Comparison of ENCODE assay signal across 24 mouse cellular contexts in genomic region chr8:3368091-3368490, GRCm38 (mm10). TPM values are rescaled to one million over a fixed set of nuclear protein-coding genes. Genes with fewer than 3 reads are reported as not detected.
"Had no signal": no experiment of that assay in that cellular context is flagged by ENCODE, and none has a peak within 500 bp of the region (broad histone marks: within the 10 kb centered on the region; RNA-seq: fewer than 3 reads in every experiment).

No protein-coding gene starts in this region.

- ATAC-seq: intestine, embryonic 15.5 days; liver, postnatal 0 days; lung, postnatal 0 days; midbrain, embryonic 15.5 days had no signal

- H3K27ac ChIP-seq: intestine, embryonic 15.5 days; kidney, embryonic 15.5 days; limb, embryonic 12.5 days; limb, embryonic 15.5 days; liver, embryonic 14.5 days; macrophage; midbrain, embryonic 15.5 days; neural tube, embryonic 13.5 days; stomach, embryonic 15.5 days had no signal

- H3K4me1 ChIP-seq: intestine, embryonic 15.5 days; kidney, embryonic 15.5 days; limb, embryonic 12.5 days; limb, embryonic 15.5 days; midbrain, embryonic 15.5 days; neural tube, embryonic 13.5 days; stomach, embryonic 15.5 days had no signal

- DNase-seq: kidney, adult 11 months; kidney, adult 8-10 months; kidney, postnatal 10 days; kidney, postnatal 4 days; left cerebral cortex, postnatal 4 days; liver, postnatal 0 days; lung, embryonic 14.5 days; thymus, postnatal 25 days had no signal

- H3K9me3 ChIP-seq: intestine, embryonic 15.5 days; kidney, embryonic 15.5 days; limb, embryonic 15.5 days; midbrain, embryonic 15.5 days; neural tube, embryonic 13.5 days; stomach, embryonic 15.5 days had no signal

- H3K27me3 ChIP-seq: intestine, embryonic 15.5 days; kidney, embryonic 15.5 days; limb, embryonic 12.5 days; limb, embryonic 15.5 days; midbrain, embryonic 15.5 days; neural tube, embryonic 13.5 days; stomach, embryonic 15.5 days had no signal

- H3K4me2 ChIP-seq: intestine, embryonic 15.5 days; kidney, embryonic 15.5 days; limb, embryonic 12.5 days; limb, embryonic 15.5 days; liver, embryonic 11.5 days; lung, embryonic 14.5 days; midbrain, embryonic 11.5 days; midbrain, embryonic 15.5 days; neural tube, embryonic 13.5 days; stomach, embryonic 15.5 days had no signal

- H3K4me3 ChIP-seq: intestine, embryonic 15.5 days; kidney, embryonic 15.5 days; limb, embryonic 12.5 days; limb, embryonic 15.5 days; midbrain, embryonic 15.5 days; myocyte; neural tube, embryonic 13.5 days; stomach, embryonic 15.5 days had no signal

- H3K9ac ChIP-seq: intestine, embryonic 15.5 days; kidney, embryonic 15.5 days; limb, embryonic 12.5 days; limb, embryonic 15.5 days; liver, embryonic 14.5 days; liver, postnatal 0 days; lung, embryonic 14.5 days; midbrain, embryonic 15.5 days; neural tube, embryonic 13.5 days; stomach, embryonic 15.5 days had no signal

- H3K36me3 ChIP-seq: intestine, embryonic 15.5 days; kidney, embryonic 15.5 days; limb, embryonic 12.5 days; limb, embryonic 15.5 days; midbrain, embryonic 15.5 days; neural tube, embryonic 13.5 days; stomach, embryonic 15.5 days had no signal

RNA-seq across cellular contexts. Expression of gene A430078G23Rik, which starts 14.9 kb away (rescaled TPM):
- total RNA-seq: layer of hippocampus, adult 18-20 months; left cerebral cortex, adult 8-10 months; left cerebral cortex, postnatal 14 days had no signal
- polyA plus RNA-seq: midbrain, embryonic 11.5 days; midbrain, embryonic 15.5 days; myocyte; neural tube, embryonic 13.5 days had no signal
